Mouse (Mus musculus) heart, embryonic 14.5 days (tissue): ENCODE measurements at regions not wholly inside any gene's neighbourhood (a gene's known extent, or its start where the extent isn't known, plus 50 kb on each side); places are given as distances from the start of the nearest gene placed in this dataset.

Experiments used
- ATAC-seq: fragments of 200-750 bp; cut with Nextera tagmentation; 2 replicates; pipeline ENCODE4 v1.8.0; 2017; ENCODE audit warnings: low read depth, moderate TSS enrichment; ENCODE audit not compliant: insufficient number of reproducible peaks, insufficient read depth, low FRiP score
- H3K27ac ChIP-seq, 2 experiments: fragments of 200-500 bp in 1 of 2; fragments of 300-500 bp in 1 of 2; sonication (generic) in 1 of 2; replicated peaks in 1 of 2; 2 replicates each; pipeline ENCODE4 v1.5.1; 2012 to 2014; ENCODE audit warnings: low read depth in 2 of 2, low read length in 2 of 2, control low read depth in 1 of 2, mild to moderate bottlenecking in 1 of 2, mixed read lengths in 1 of 2; ENCODE audit not compliant: control insufficient read depth in 1 of 2, insufficient read depth in 1 of 2
- H3K27me3 ChIP-seq: fragments of 300-500 bp; sonication (generic); 2 replicates; pipeline ENCODE4 v1.6.1; 2014; ENCODE audit warnings: mild to moderate bottlenecking, low read length, control low read depth; ENCODE audit not compliant: control insufficient read depth, insufficient read depth
- H3K36me3 ChIP-seq: fragments of 300-500 bp; sonication (generic); 2 replicates; pipeline ENCODE4 v1.6.1; 2014; ENCODE audit warnings: mild to moderate bottlenecking, control low read depth, low read length, mixed read lengths; ENCODE audit not compliant: control insufficient read depth, insufficient read depth
- H3K4me1 ChIP-seq, 2 experiments: fragments of 200-500 bp in 1 of 2; fragments of 300-500 bp in 1 of 2; sonication (generic) in 1 of 2; 2 replicates each; pipeline ENCODE4 v1.6.1; 2012 to 2014; ENCODE audit warnings: low read length in 2 of 2, control low read depth in 1 of 2, mixed read lengths in 1 of 2; ENCODE audit not compliant: control insufficient read depth in 2 of 2, insufficient read depth in 2 of 2
- H3K4me2 ChIP-seq: fragments of 300-500 bp; sonication (generic); 2 replicates; pipeline ENCODE4 v1.6.1; 2014; ENCODE audit warnings: mild to moderate bottlenecking, low read length
- H3K4me3 ChIP-seq, 2 experiments: fragments of 200-500 bp in 1 of 2; fragments of 300-500 bp in 1 of 2; sonication (generic) in 1 of 2; 2 replicates each; pipeline ENCODE4 v1.5.1; 2012 to 2014; ENCODE audit warnings: low read length in 2 of 2, mild to moderate bottlenecking in 2 of 2, control low read depth in 1 of 2, low read depth in 1 of 2, moderate library complexity in 1 of 2; ENCODE audit not compliant: control insufficient read depth in 1 of 2, insufficient read depth in 1 of 2
- H3K9ac ChIP-seq: fragments of 300-500 bp; sonication (generic); 2 replicates; pipeline ENCODE4 v1.6.1; 2014; ENCODE audit warnings: mild to moderate bottlenecking, low read length
- H3K9me3 ChIP-seq: fragments of 300-500 bp; sonication (generic); 2 replicates; pipeline ENCODE4 v1.6.1; 2016; ENCODE audit warnings: low read length, control low read depth; ENCODE audit not compliant: control insufficient read depth
- WGBS: fragments of 180-500 bp; shearing (Covaris S2); extraction: QIAGEN DNeasy Blood & Tissue Kit; methylation state at CpG from one replicate; pipeline ENCODE4 v1.1.7; 2014; 5-methylcytosine and 5-hydroxymethylcytosine counted together

- H3K4me2 ChIP-seq: no peak overlapping the region
- no peaks in the 10 kb centered on the region for H3K4me1 ChIP-seq
- no peaks in the 10 kb centered on the region for H3K9me3 ChIP-seq
- H3K9ac ChIP-seq: no peak overlapping the region
- no peaks in the 10 kb centered on the region for H3K27me3 ChIP-seq
- H3K36me3 ChIP-seq: no peaks in the 10 kb centered on the region
- H3K27ac ChIP-seq: no peak overlapping the region
- ATAC-seq: no peak
- H3K4me3 ChIP-seq: no peak overlapping the region
Measured at GRCm38 (mm10) chr15:67513722-67514121, 1013.0 kb upstream of the Lrrc6 start.

- Histone ChIP-seq H3K4me1 (no peaks in the 10 kb centered on the region), H3K4me3 (no peak overlapping the region), H3K4me2 (no peak overlapping the region), H3K9me3 (no peaks in the 10 kb centered on the region), H3K27ac (no peak overlapping the region), H3K27me3 (no peaks in the 10 kb centered on the region), H3K36me3 (no peaks in the 10 kb centered on the region), H3K9ac (no peak overlapping the region)
- WGBS: 82% methylated on average over 7 of the region's 7 CpGs
- ATAC-seq: no peak
Measured at GRCm38 (mm10) chr15:67495001-67495658, 994.4 kb upstream of the Lrrc6 start.

GRCm38 (mm10) chr15:67481733-67482132, 981.0 kb upstream of the Lrrc6 start:
- no peaks in the 10 kb centered on the region for H3K27me3 ChIP-seq
- H3K27ac ChIP-seq: no peak overlapping the region
- ATAC-seq: no peak
- H3K9ac ChIP-seq: no peak overlapping the region
- no peak overlapping the region for H3K4me3 ChIP-seq
- H3K36me3 ChIP-seq: no peaks in the 10 kb centered on the region
- no peaks in the 10 kb centered on the region for H3K9me3 ChIP-seq
- 79% methylated on average over 2 of the region's 2 CpGs for WGBS
- no peak overlapping the region for H3K4me2 ChIP-seq
- H3K4me1 ChIP-seq: no peaks in the 10 kb centered on the region

- no peak for ATAC-seq
Measured at GRCm38 (mm10) chr15:67474325-67474724, 973.6 kb upstream of the Lrrc6 start.

GRCm38 (mm10) chr15:67472979-67473378, 972.3 kb upstream of the Lrrc6 start:
- H3K9ac ChIP-seq: no peak overlapping the region
- H3K4me2 ChIP-seq: no peak overlapping the region
- H3K4me3 ChIP-seq: no peak overlapping the region
- no peaks in the 10 kb centered on the region for H3K36me3 ChIP-seq
- H3K4me1 ChIP-seq: no peaks in the 10 kb centered on the region
- H3K27ac ChIP-seq: no peak overlapping the region
- no peak for ATAC-seq
- no peaks in the 10 kb centered on the region for H3K9me3 ChIP-seq
- no peaks in the 10 kb centered on the region for H3K27me3 ChIP-seq

More at GRCm38 (mm10) chr15:67474325-67474724, 973.6 kb upstream of the Lrrc6 start:
- Histone ChIP-seq H3K4me3 (no peak overlapping the region), H3K9me3 (no peaks in the 10 kb centered on the region), H3K9ac (no peak overlapping the region), H3K27ac (no peak overlapping the region), H3K4me1 (no peaks in the 10 kb centered on the region), H3K36me3 (no peaks in the 10 kb centered on the region), H3K4me2 (no peak overlapping the region), H3K27me3 (no peaks in the 10 kb centered on the region)
- WGBS: 81% methylated on average over 5 of the region's 5 CpGs

GRCm38 (mm10) chr15:67471283-67471682, 970.6 kb upstream of the Lrrc6 start:
- Histone ChIP-seq H3K27me3 (no peaks in the 10 kb centered on the region), H3K36me3 (no peaks in the 10 kb centered on the region), H3K4me3 (no peak overlapping the region), H3K9ac (no peak overlapping the region), H3K4me1 (no peaks in the 10 kb centered on the region), H3K4me2 (no peak overlapping the region), H3K27ac (no peak overlapping the region), H3K9me3 (no peaks in the 10 kb centered on the region)
- no peak for ATAC-seq
- WGBS: 75% methylated on average over 1 of the region's 1 CpGs

- Histone ChIP-seq H3K4me1 (no peaks in the 10 kb centered on the region), H3K9me3 (no peaks in the 10 kb centered on the region), H3K36me3 (no peaks in the 10 kb centered on the region), H3K27me3 (no peaks in the 10 kb centered on the region), H3K27ac (no peak overlapping the region), H3K4me2 (no peak overlapping the region), H3K9ac (no peak overlapping the region), H3K4me3 (no peak overlapping the region)
- ATAC-seq: no peak
Measured at GRCm38 (mm10) chr15:67470036-67470435, 969.3 kb upstream of the Lrrc6 start.
